Mouse (Mus musculus) intestine, embryonic 14.5 days (tissue): ENCODE measurements around the gene Rcc1. TPM values are rescaled to one million over a fixed set of nuclear protein-coding genes. Genes with fewer than 3 reads are reported as not detected.

ENCODE experiments used
- ATAC-seq: fragments of 200-750 bp; cut with Nextera tagmentation; replicated peaks from 2 replicates; pipeline ENCODE4 v1.8.0; 2017; ENCODE audit warnings: low read depth, moderate number of reproducible peaks, moderate TSS enrichment, moderate library complexity; ENCODE audit not compliant: low FRiP score, low TSS enrichment
- DNase-seq: peaks from one replicate; pipeline ENCODE4 v3.0.0-alpha.2; 2018; ENCODE audit warnings: low spot score
- H3K27ac ChIP-seq: fragments of 300-500 bp; sonication (generic); 2 replicates; pipeline ENCODE4 v1.5.1; 2014; ENCODE audit warnings: low read depth, mild to moderate bottlenecking, control low read depth
- H3K27me3 ChIP-seq: fragments of 300-500 bp; sonication (generic); replicated peaks from 2 replicates; pipeline ENCODE4 v1.6.1; 2014; ENCODE audit warnings: low read length, control low read depth; ENCODE audit not compliant: control insufficient read depth, insufficient read depth
- H3K36me3 ChIP-seq: fragments of 300-500 bp; sonication (generic); 2 replicates; pipeline ENCODE4 v1.6.1; 2014; ENCODE audit warnings: low read length, control low read depth; ENCODE audit not compliant: control insufficient read depth, insufficient read depth
- H3K4me1 ChIP-seq: fragments of 300-500 bp; sonication (generic); replicated peaks from 2 replicates; pipeline ENCODE4 v1.6.1; 2014; ENCODE audit warnings: low read length, control low read depth, mixed read lengths; ENCODE audit not compliant: control insufficient read depth, insufficient read depth
- H3K4me2 ChIP-seq: fragments of 300-500 bp; sonication (generic); 2 replicates; pipeline ENCODE4 v1.6.1; 2014; ENCODE audit warnings: low read length
- H3K4me3 ChIP-seq: fragments of 300-500 bp; sonication (generic); 2 replicates; pipeline ENCODE4 v1.5.1; 2014; ENCODE audit warnings: low read depth, low read length, control low read depth, mixed read lengths
- H3K9ac ChIP-seq: fragments of 300-500 bp; sonication (generic); 2 replicates; pipeline ENCODE4 v1.6.1; 2014; ENCODE audit warnings: mild to moderate bottlenecking, low read length
- H3K9me3 ChIP-seq: fragments of 300-500 bp; sonication (generic); 2 replicates; pipeline ENCODE4 v1.6.1; 2016; ENCODE audit warnings: low read length, control low read depth; ENCODE audit not compliant: control insufficient read depth
- WGBS: fragments of 180-500 bp; shearing (Covaris S2); extraction: QIAGEN DNeasy Blood & Tissue Kit; methylation state at CpG from one replicate; pipeline ENCODE4 v1.1.7; 2014; 5-methylcytosine and 5-hydroxymethylcytosine counted together
- polyA plus RNA-seq: library from polyadenylated mRNA; unstranded; fragments of >200 nt; fragmentation: Nextera tagmentation; extraction: Ambion mirVana; gene quantifications from 2 replicates; pipeline ENCODE4 v1.2.1, GENCODE M21; 2014

The Rcc1 gene
- polyA plus RNA-seq, 1 experiment from 2014 or later = 65.7 TPM

DNA sequence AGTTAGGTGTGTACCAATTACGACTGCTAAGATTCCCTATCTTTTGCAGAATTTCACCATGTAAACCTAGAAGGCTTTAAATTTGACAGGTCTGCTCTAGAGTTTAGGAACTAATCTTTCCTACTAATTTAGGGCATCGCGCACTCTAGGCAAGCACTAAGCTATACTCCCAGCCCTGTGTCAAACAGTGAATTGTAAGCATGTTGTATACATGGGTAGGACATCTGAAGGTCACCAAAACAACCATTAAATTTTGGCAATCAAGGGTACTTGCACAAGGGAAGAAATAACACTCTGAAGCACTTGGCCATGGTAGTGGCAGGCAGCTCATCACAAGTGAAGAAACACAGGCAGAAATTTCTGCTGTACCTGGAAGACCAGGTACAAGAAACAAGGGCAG lies 2.6 kb downstream of the Rcc1 start:
- Histone ChIP-seq H3K9me3 (no peaks in the 10 kb centered on the region), H3K4me3 (no peak overlapping the region), H3K27me3 (no peaks in the 10 kb centered on the region), H3K4me2 (peak overlapping the region; percentile 77; the same call in 1 of the 2 replicates), H3K4me1 (peaks cover 8% of the 10 kb centered on the region; the same call in 1 of the 2 replicates), H3K9ac (no peak overlapping the region), H3K27ac (no peak overlapping the region), H3K36me3 (peaks cover 12% of the 10 kb centered on the region)
- no peak for DNase-seq
- WGBS = 74% methylated on average over 3 of the region's 3 CpGs
- ATAC-seq = no peak

DNA sequence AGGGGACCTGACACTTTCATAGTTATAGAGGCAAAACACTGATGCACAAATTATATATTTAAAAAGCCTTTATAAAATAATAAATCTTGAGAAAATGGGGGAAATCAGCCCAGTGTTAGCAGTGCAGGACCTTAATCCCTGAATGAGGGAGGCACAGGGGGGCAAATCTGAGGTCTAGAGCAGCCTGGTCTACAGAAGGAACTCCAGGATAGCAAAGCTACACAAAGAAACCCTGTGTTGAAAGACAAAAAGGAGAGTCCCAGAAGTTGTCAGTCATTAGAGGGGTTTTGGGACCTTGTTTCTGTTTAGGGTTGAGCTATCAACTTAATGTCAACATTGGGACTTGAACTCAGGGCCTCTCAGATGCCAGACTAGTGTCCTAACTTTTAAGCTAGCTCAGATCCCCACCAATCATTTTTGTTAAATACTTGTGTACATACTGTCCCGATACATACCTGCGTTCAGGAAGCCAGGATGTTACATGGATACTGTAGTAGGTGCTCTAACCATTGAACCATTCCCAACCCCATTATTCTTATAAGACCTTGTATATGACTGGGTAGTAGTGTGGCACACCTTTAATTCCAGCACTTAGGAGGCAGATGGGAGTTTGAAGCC lies 3.2 kb downstream of the Rcc1 start:
- Histone ChIP-seq H3K27me3 (no peaks in the 10 kb centered on the region), H3K4me3 (no peak overlapping the region), H3K4me1 (peaks cover 8% of the 10 kb centered on the region; the same call in 1 of the 2 replicates), H3K4me2 (no peak overlapping the region), H3K27ac (no peak overlapping the region), H3K9ac (no peak overlapping the region), H3K36me3 (peaks cover 12% of the 10 kb centered on the region), H3K9me3 (no peaks in the 10 kb centered on the region)
- ATAC-seq = no peak
- WGBS = 46% methylated on average over 2 of the region's 2 CpGs
- no peak for DNase-seq

DNA sequence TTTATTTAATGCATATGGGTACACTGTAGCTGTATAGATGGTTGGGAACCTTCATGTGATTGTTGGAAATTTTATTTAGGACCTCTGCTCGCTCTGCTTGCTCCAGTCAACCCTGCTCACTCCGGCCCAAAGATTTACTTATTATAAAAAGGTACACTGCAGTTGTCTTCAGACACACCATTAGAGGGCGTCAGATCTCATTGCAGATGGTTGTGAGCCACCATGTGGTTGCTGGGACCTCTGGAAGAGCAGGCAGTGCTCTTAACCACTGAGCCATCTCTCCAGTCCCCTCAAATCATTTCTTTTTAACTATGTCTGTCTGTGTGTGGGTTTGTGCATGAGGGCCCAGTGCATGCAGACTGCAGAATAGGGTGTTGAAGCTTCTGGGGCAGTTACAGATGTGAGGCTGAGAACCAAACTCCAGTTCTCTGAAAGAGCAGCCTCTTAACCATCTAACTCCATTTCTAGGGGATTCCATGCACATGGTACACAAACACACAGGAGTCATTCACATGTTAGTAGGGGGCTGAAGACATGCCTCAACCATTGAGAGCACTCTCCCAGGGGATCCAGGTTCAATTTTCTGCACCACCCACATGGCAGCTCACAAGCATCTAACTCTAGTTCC lies 3.8 kb downstream of the Rcc1 start:
- H3K27ac ChIP-seq = no peak overlapping the region
- DNase-seq = no peak
- WGBS = 62% methylated on average over 3 of the region's 3 CpGs
- H3K9me3 ChIP-seq = no peaks in the 10 kb centered on the region
- H3K4me3 ChIP-seq = no peak overlapping the region
- peaks cover 11% of the 10 kb centered on the region for H3K4me1 ChIP-seq
- no peak overlapping the region for H3K9ac ChIP-seq
- no peak overlapping the region for H3K4me2 ChIP-seq
- H3K36me3 ChIP-seq = peaks cover 12% of the 10 kb centered on the region
- no peaks in the 10 kb centered on the region for H3K27me3 ChIP-seq
- ATAC-seq = no peak

DNA sequence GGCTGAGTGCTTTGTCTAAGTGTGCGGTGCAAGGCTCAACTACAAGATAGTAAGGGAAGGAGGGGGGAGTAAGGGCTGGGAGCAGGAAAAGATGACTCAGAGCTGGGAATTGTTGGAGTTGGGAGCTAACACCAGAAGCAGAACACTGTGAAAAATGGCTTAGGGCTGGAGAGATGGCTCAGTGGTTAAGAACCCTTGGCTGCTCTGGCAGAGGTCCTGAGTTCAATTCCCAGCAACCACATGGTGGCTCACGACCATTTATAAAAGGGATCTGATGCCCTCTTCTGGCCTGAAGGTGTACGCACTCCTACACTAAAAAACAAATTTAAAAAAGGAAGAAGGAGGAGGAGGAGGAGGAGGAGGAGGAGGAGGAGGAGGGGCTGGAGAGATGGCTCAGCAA lies 6.7 kb downstream of the Rcc1 start:
- DNase-seq = no peak
- WGBS = 56% methylated on average over 3 of the region's 3 CpGs
- H3K9me3 ChIP-seq = no peaks in the 10 kb centered on the region
- H3K4me2 ChIP-seq = no peak overlapping the region
- H3K27ac ChIP-seq = no peak overlapping the region
- no peak for ATAC-seq
- no peak overlapping the region for H3K9ac ChIP-seq
- H3K27me3 ChIP-seq = no peaks in the 10 kb centered on the region
- H3K4me1 ChIP-seq = peaks cover 16% of the 10 kb centered on the region
- peaks cover 12% of the 10 kb centered on the region for H3K36me3 ChIP-seq
- H3K4me3 ChIP-seq = no peak overlapping the region

DNA sequence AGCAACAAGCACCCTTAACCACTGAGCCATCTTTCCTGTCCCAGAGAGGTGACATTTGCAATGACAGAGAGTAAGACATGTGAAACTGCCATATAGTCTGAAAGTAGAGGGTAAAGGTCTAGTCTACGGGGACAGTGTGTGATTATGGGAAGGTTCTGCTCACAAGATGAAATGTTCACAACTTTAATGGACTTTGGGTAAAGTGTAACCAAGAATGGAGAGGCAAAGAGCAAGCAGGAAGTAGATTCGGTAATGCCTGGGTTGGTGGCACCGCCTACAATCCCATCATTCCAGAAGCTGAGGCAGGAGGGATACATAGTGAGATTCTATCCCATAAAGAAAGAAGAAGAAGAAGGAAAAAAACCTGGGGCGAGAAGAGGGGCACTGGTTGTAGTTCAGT lies 7.1 kb downstream of the Rcc1 start:
- WGBS = 75% methylated on average over 4 of the region's 4 CpGs
- H3K4me3 ChIP-seq = no peak overlapping the region
- ATAC-seq (no peak), DNase-seq (no peak)
- peaks cover 10% of the 10 kb centered on the region for H3K36me3 ChIP-seq
- H3K4me1 ChIP-seq = peaks cover 12% of the 10 kb centered on the region
- no peaks in the 10 kb centered on the region for H3K27me3 ChIP-seq
- no peak overlapping the region for H3K9ac ChIP-seq
- no peak overlapping the region for H3K27ac ChIP-seq
- no peak overlapping the region for H3K4me2 ChIP-seq
- H3K9me3 ChIP-seq = no peaks in the 10 kb centered on the region

DNA sequence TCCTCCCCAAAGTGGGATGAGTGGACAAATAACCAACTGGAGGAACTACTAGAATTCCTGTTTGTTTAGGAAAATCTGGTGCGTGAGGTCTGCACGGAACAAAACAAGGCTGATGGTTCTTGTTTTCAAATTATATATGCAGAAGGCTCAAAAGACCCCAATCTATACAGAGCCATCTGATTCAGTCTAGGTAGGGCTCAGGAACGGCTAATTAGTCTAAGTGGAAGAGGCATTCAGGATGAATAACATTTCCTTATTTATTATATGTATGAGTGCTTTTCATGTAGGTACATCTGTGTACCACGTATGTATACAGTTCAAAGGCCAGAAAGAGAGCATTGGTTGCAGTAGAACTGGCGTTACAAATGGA lies 7.6 kb downstream of the Rcc1 start:
- DNase-seq = no peak
- Histone ChIP-seq H3K9me3 (no peaks in the 10 kb centered on the region), H3K4me3 (peak overlapping the region; percentile 79; the same call in 1 of the 2 replicates), H3K9ac (peak overlapping the region; percentile 88; the same call in 1 of the 2 replicates), H3K36me3 (peaks cover 6% of the 10 kb centered on the region), H3K4me1 (peaks cover 12% of the 10 kb centered on the region), H3K27ac (0 out of 2 replicates have a peak overlapping the region, but pooled peaks have one; percentile 67), H3K4me2 (peak overlapping the region; percentile 88; the same call in 1 of the 2 replicates), H3K27me3 (no peaks in the 10 kb centered on the region)
- 44% methylated on average over 5 of the region's 5 CpGs for WGBS
- peak; percentile 2; the same call in 1 of the 2 replicates for ATAC-seq

DNA sequence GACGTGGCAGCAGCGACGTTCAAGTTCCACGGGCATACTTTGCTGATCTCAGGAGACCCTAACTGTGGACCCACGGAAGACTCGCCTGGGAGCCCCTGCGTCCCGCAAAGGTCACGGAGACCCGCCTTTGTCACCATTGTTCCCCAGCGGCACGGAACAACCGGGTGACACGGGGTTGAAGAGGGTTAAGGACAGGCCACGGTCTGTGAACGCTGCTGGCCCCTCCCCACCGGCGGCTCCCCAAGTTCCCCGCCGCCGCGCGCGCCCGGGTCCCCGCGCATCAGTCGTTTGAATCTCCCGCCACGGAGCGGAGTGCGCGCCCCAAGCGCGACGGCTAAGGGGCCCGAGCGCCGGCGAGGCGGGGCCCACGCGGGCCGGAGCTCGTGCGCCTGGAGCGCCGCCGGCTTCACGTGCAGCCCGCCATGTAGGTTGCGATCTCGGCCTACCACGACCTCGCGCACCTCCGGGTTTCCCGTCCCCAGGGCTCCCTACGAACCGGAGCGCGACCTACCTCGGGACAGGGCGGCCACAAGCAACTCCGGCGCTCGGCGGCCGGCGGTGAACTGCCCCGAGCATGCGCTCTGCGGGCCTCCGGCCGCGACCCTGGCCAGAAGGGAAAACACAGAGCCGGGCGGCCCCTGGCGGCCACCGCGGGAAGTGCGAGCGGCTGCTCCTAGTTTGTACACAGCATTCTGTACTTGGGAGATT lies 8.1 kb downstream of the Rcc1 start:
- ATAC-seq (peak; percentile 85), DNase-seq (peak; percentile 99)
- peak overlapping the region; percentile 88 for H3K9ac ChIP-seq
- H3K27me3 ChIP-seq = no peaks in the 10 kb centered on the region
- peaks cover 12% of the 10 kb centered on the region for H3K4me1 ChIP-seq
- peak overlapping the region; percentile 67 for H3K27ac ChIP-seq
- under 1% methylated on average over 83 of the region's 83 CpGs for WGBS
- H3K4me2 ChIP-seq = peak overlapping the region; percentile 88
- peaks cover 5% of the 10 kb centered on the region; the same call in 1 of the 2 replicates for H3K36me3 ChIP-seq
- H3K9me3 ChIP-seq = no peaks in the 10 kb centered on the region
- H3K4me3 ChIP-seq = peak overlapping the region; percentile 79

DNA sequence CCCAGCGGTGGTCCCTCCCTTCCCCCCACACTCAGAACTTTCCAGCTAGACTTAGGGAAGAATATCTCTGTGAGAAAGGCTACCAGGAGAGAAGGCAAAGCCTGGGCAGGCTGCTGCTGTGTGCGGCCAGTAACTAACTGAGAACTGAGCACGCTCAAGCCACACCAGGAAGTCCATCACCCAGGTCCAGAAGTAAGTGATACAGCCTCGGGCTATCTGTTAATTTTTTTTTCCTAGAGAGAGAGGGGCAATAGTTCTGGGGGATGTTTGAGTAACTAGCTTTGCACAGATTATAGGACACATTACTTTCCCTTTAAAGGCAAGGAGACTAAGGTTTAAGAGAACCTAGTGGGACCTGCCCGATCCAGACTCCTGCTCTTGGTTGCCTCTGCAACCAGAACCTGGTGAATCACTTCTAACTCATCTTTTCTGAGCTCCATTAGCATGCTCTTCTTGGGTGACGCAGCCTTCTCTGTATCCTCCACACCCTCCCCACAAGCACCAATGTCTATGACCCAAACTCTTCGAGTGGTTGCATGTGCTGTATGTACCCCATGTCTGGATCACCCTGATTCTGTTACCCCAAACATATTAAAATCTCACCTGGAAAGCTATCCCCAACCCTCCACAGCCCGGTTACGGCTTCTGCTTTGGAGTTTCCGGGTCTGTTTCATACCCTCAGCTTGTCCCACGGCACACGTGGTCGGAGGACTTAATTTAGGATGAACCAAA lies 8.8 kb downstream of the Rcc1 start:
- Histone ChIP-seq H3K4me2 (peak overlapping the region; percentile 88), H3K9ac (peak overlapping the region; percentile 88), H3K4me3 (peak overlapping the region; percentile 79), H3K4me1 (peaks cover 12% of the 10 kb centered on the region), H3K36me3 (peaks cover 10% of the 10 kb centered on the region), H3K27me3 (no peaks in the 10 kb centered on the region), H3K27ac (peak overlapping the region; percentile 67; the same call in 1 of the 2 replicates), H3K9me3 (no peaks in the 10 kb centered on the region)
- DNase-seq = peak; percentile 76
- 6% methylated on average over 13 of the region's 13 CpGs for WGBS
- ATAC-seq = no peak; the same call in 1 of the 2 replicates
